Mouse (Mus musculus) limb, embryonic 15.5 days (tissue): Measurements from ENCODE around the gene Usp36. TPM values are rescaled to one million over a fixed set of nuclear protein-coding genes. Genes with fewer than 3 reads are reported as not detected.

ENCODE experiments used
- ATAC-seq: fragments of 200-750 bp; cut with Nextera tagmentation; 2 replicates; pipeline ENCODE4 v1.8.0; 2017; ENCODE audit warnings: low read depth, moderate TSS enrichment; ENCODE audit not compliant: insufficient number of reproducible peaks, low FRiP score, low TSS enrichment
- H3K27ac ChIP-seq: fragments of 300-500 bp; sonication (generic); 2 replicates; pipeline ENCODE4 v1.5.1; 2015; ENCODE audit warnings: moderate library complexity, mild to moderate bottlenecking, inconsistent platforms
- H3K27me3 ChIP-seq: fragments of 300-500 bp; sonication (generic); 2 replicates; pipeline ENCODE4 v1.6.1; 2015; ENCODE audit warnings: inconsistent platforms
- H3K36me3 ChIP-seq: fragments of 300-500 bp; sonication (generic); 2 replicates; pipeline ENCODE4 v1.6.1; 2015; ENCODE audit warnings: inconsistent platforms
- H3K4me1 ChIP-seq: fragments of 300-500 bp; sonication (generic); 2 replicates; pipeline ENCODE4 v1.6.1; 2015; ENCODE audit warnings: inconsistent platforms
- H3K4me2 ChIP-seq: fragments of 300-500 bp; sonication (generic); 2 replicates; pipeline ENCODE4 v1.6.1; 2015; ENCODE audit warnings: mild to moderate bottlenecking, inconsistent platforms
- H3K4me3 ChIP-seq: fragments of 300-500 bp; sonication (generic); 2 replicates; pipeline ENCODE4 v1.5.1; 2015; ENCODE audit warnings: mild to moderate bottlenecking, inconsistent platforms
- H3K9ac ChIP-seq: fragments of 300-500 bp; sonication (generic); 2 replicates; pipeline ENCODE4 v1.6.1; 2015; ENCODE audit warnings: inconsistent platforms
- H3K9me3 ChIP-seq: fragments of 300-500 bp; sonication (generic); 2 replicates; pipeline ENCODE4 v1.6.1; 2016; ENCODE audit warnings: inconsistent platforms
- WGBS: fragments of 180-500 bp; shearing (Covaris S2); methylation state at CpG from one replicate; pipeline ENCODE4 v1.1.7; 2015; 5-methylcytosine and 5-hydroxymethylcytosine counted together
- polyA plus RNA-seq: library from polyadenylated mRNA; unstranded; fragments of >200 nt; fragmentation: Nextera tagmentation; extraction: Ambion mirVana; gene quantifications from 2 replicates; pipeline ENCODE4 v1.2.1, GENCODE M21; 2015

Usp36 gene
- polyA plus RNA-seq, 1 experiment from 2014 or later: 21.3 TPM

GRCm38 (mm10) chr11:118265621-118266020, 24.4 kb downstream of the Usp36 start:
- Histone ChIP-seq H3K4me1 (no peaks in the 10 kb centered on the region), H3K36me3 (peaks cover 98% of the 10 kb centered on the region), H3K27me3 (no peaks in the 10 kb centered on the region), H3K4me3 (no peak overlapping the region), H3K9ac (no peak overlapping the region), H3K9me3 (no peaks in the 10 kb centered on the region), H3K4me2 (no peak overlapping the region), H3K27ac (no peak overlapping the region)
- WGBS: 83% methylated on average over 11 of the region's 11 CpGs
- no peak for ATAC-seq

- ATAC-seq: no peak
- H3K36me3 ChIP-seq: peaks cover 99% of the 10 kb centered on the region
Observed at GRCm38 (mm10) chr11:118263146-118263545, 26.9 kb downstream of the Usp36 start.

GRCm38 (mm10) chr11:118260081-118260480, 30.0 kb downstream of the Usp36 start:
- Histone ChIP-seq H3K9ac (no peak overlapping the region), H3K4me1 (peaks cover 1% of the 10 kb centered on the region), H3K27ac (no peak overlapping the region), H3K27me3 (no peaks in the 10 kb centered on the region), H3K36me3 (peaks cover 90% of the 10 kb centered on the region), H3K9me3 (no peaks in the 10 kb centered on the region), H3K4me2 (no peak overlapping the region), H3K4me3 (no peak overlapping the region)
- 84% methylated on average over 8 of the region's 8 CpGs for WGBS
- ATAC-seq: no peak

More at GRCm38 (mm10) chr11:118263146-118263545, 26.9 kb downstream of the Usp36 start:
- no peak overlapping the region for H3K27ac ChIP-seq
- H3K9me3 ChIP-seq: no peaks in the 10 kb centered on the region
- H3K4me1 ChIP-seq: no peaks in the 10 kb centered on the region
- H3K9ac ChIP-seq: no peak overlapping the region
- H3K27me3 ChIP-seq: no peaks in the 10 kb centered on the region
- H3K4me3 ChIP-seq: no peak overlapping the region
- no peak overlapping the region for H3K4me2 ChIP-seq
- 93% methylated on average over 5 of the region's 5 CpGs for WGBS

GRCm38 (mm10) chr11:118259580-118259979, 30.5 kb downstream of the Usp36 start:
- no peak for ATAC-seq
- H3K4me1 ChIP-seq: peaks cover 6% of the 10 kb centered on the region
- H3K4me3 ChIP-seq: no peak overlapping the region
- H3K9ac ChIP-seq: no peak overlapping the region
- H3K27ac ChIP-seq: no peak overlapping the region
- H3K27me3 ChIP-seq: no peaks in the 10 kb centered on the region
- peaks cover 85% of the 10 kb centered on the region for H3K36me3 ChIP-seq
- H3K9me3 ChIP-seq: no peaks in the 10 kb centered on the region
- WGBS: 93% methylated on average over 8 of the region's 8 CpGs
- H3K4me2 ChIP-seq: no peak overlapping the region

GRCm38 (mm10) chr11:118256371-118256770, 33.7 kb downstream of the Usp36 start:
- ATAC-seq: no peak
- no peak overlapping the region for H3K9ac ChIP-seq
- peaks cover 20% of the 10 kb centered on the region for H3K4me1 ChIP-seq
- H3K27ac ChIP-seq: no peak overlapping the region
- H3K9me3 ChIP-seq: no peaks in the 10 kb centered on the region
- H3K4me3 ChIP-seq: no peak overlapping the region
- WGBS: 92% methylated on average over 7 of the region's 7 CpGs
- H3K4me2 ChIP-seq: no peak overlapping the region
- peaks cover 53% of the 10 kb centered on the region for H3K36me3 ChIP-seq
- H3K27me3 ChIP-seq: no peaks in the 10 kb centered on the region

GRCm38 (mm10) chr11:118254159-118254951, 35.7 kb downstream of the Usp36 start:
- Histone ChIP-seq H3K4me3 (no peak overlapping the region), H3K9me3 (no peaks in the 10 kb centered on the region), H3K4me2 (0 out of 2 replicates have a peak overlapping the region, but pooled peaks have one; percentile 2), H3K9ac (no peak overlapping the region), H3K27me3 (no peaks in the 10 kb centered on the region), H3K27ac (peak overlapping the region; percentile 88), H3K4me1 (peaks cover 23% of the 10 kb centered on the region), H3K36me3 (peaks cover 33% of the 10 kb centered on the region)
- ATAC-seq: 0 out of 2 replicates have a peak, but pooled peaks have one; percentile 16
- WGBS: 16% methylated on average over 15 of the region's 15 CpGs

GRCm38 (mm10) chr11:118253447-118254158, 36.4 kb downstream of the Usp36 start:
- Histone ChIP-seq H3K36me3 (peaks cover 26% of the 10 kb centered on the region), H3K4me1 (peaks cover 28% of the 10 kb centered on the region), H3K9me3 (no peaks in the 10 kb centered on the region), H3K27me3 (no peaks in the 10 kb centered on the region), H3K27ac (peak overlapping the region; percentile 88), H3K9ac (no peak overlapping the region), H3K4me2 (no peak overlapping the region), H3K4me3 (no peak overlapping the region)
- no peak for ATAC-seq
- 61% methylated on average over 7 of the region's 7 CpGs for WGBS

GRCm38 (mm10) chr11:118249012-118249383, 41.0 kb downstream of the Usp36 start:
- Histone ChIP-seq H3K27ac (peak overlapping the region; percentile 85), H3K4me2 (peak overlapping the region; percentile 77), H3K4me3 (peak overlapping the region; percentile 84), H3K9me3 (no peaks in the 10 kb centered on the region), H3K36me3 (no peaks in the 10 kb centered on the region), H3K4me1 (peaks cover 33% of the 10 kb centered on the region), H3K9ac (peak overlapping the region; percentile 37; the same call in 1 of the 2 replicates), H3K27me3 (no peaks in the 10 kb centered on the region)
- no peak for ATAC-seq
- WGBS: 2% methylated on average over 5 of the region's 5 CpGs

- Histone ChIP-seq H3K9ac (peak within 1 kb of the TSS; percentile 77), H3K27me3 (no peaks in the 10 kb centered on the region), H3K4me3 (peak within 1 kb of the TSS; percentile 84), H3K4me2 (peak within 1 kb of the TSS; percentile 77), H3K4me1 (peaks cover 27% of the 10 kb centered on the region), H3K9me3 (no peaks in the 10 kb centered on the region), H3K27ac (peak within 1 kb of the TSS; percentile 85), H3K36me3 (no peaks in the 10 kb centered on the region)
- under 1% methylated on average over 85 of the region's 86 CpGs for whole genome bisulfite sequencing
- ATAC-seq: peak; percentile 95
Observed at GRCm38 (mm10) chr11:118248150-118249011, 41.7 kb downstream of the Usp36 start, which contains the start of gene Cyth1. Gene Cyth1 (minus strand): TSS chr11:118248592.

- WGBS: under 1% methylated on average over 43 of the region's 43 CpGs
- ATAC-seq: no peak
Observed at GRCm38 (mm10) chr11:118247359-118248095, 42.5 kb downstream of the Usp36 start.

GRCm38 (mm10) chr11:118246724-118247123, 43.3 kb downstream of the Usp36 start:
- ATAC-seq: no peak
- Histone ChIP-seq H3K27me3 (no peaks in the 10 kb centered on the region), H3K4me2 (peak overlapping the region; percentile 77), H3K4me3 (peak overlapping the region; percentile 84), H3K36me3 (no peaks in the 10 kb centered on the region), H3K9ac (peak overlapping the region; percentile 77; the same call in 1 of the 2 replicates), H3K4me1 (peaks cover 34% of the 10 kb centered on the region), H3K27ac (no peak overlapping the region), H3K9me3 (no peaks in the 10 kb centered on the region)
- WGBS: 49% methylated on average over 5 of the region's 5 CpGs

More at GRCm38 (mm10) chr11:118247359-118248095, 42.5 kb downstream of the Usp36 start:
- Histone ChIP-seq H3K4me3 (peak overlapping the region; percentile 84), H3K4me1 (peaks cover 28% of the 10 kb centered on the region), H3K4me2 (peak overlapping the region; percentile 77), H3K36me3 (no peaks in the 10 kb centered on the region), H3K9ac (peak overlapping the region; percentile 77), H3K27ac (peak overlapping the region; percentile 73), H3K27me3 (no peaks in the 10 kb centered on the region), H3K9me3 (no peaks in the 10 kb centered on the region)
